Mouse (Mus musculus) heart, adult 2 months (tissue): ENCODE data around the gene Aloxe3. TPM values are rescaled to one million over a fixed set of nuclear protein-coding genes. Genes with fewer than 3 reads are reported as not detected.
A peak's percentile ranks its signal among the peaks of the same experiment; 100 is the strongest.

Source experiments
- DNase-seq, 2 experiments: peaks; one replicate each; pipeline ENCODE4 v3.0.0; 2021
- H3K27ac ChIP-seq: fragments of 200-600 bp; 2 replicates; pipeline ENCODE4 v1.8.1; 2022
- H3K27me3 ChIP-seq: fragments of 200-500 bp; 2 replicates; pipeline ENCODE4 v1.6.1; 2012; ENCODE audit warnings: mild to moderate bottlenecking, low read length, inconsistent platforms, mixed read lengths; ENCODE audit not compliant: control insufficient read depth, insufficient read depth
- H3K36me3 ChIP-seq: fragments of 200-500 bp; 2 replicates; pipeline ENCODE4 v1.6.1; 2012; ENCODE audit warnings: low read length, inconsistent platforms; ENCODE audit not compliant: control insufficient read depth, insufficient read depth
- H3K4me1 ChIP-seq: fragments of 200-500 bp; 2 replicates; pipeline ENCODE4 v1.6.1; 2011; ENCODE audit warnings: low read length; ENCODE audit not compliant: control insufficient read depth, insufficient read depth
- H3K4me3 ChIP-seq: fragments of 200-600 bp; 2 replicates; pipeline ENCODE4 v1.8.1; 2022
- H3K79me2 ChIP-seq: fragments of 200-500 bp; replicated peaks from 2 replicates; pipeline ENCODE4 v1.6.1; 2012; ENCODE audit warnings: mild to moderate bottlenecking, inconsistent platforms, low read length, moderate library complexity, mixed read lengths; ENCODE audit not compliant: control insufficient read depth, insufficient read depth
- H3K9ac ChIP-seq: fragments of 200-500 bp; 2 replicates; pipeline ENCODE4 v1.6.1; 2012; ENCODE audit warnings: low read depth, mild to moderate bottlenecking, control low read depth, inconsistent platforms, low read length, mixed read lengths
- CTCF ChIP-seq: fragments of 200-600 bp; IDR thresholded peaks from 2 replicates; pipeline ENCODE4 v1.8.1; 2022; ENCODE audit warnings: antibody characterized with exemption, mild to moderate bottlenecking, moderate library complexity
- EP300 ChIP-seq: fragments of 200-500 bp; IDR thresholded peaks from 2 replicates; pipeline ENCODE4 v1.6.1; 2011; ENCODE audit warnings: low read depth, low read length, control low read depth; ENCODE audit not compliant: insufficient read depth
- POLR2A ChIP-seq: fragments of 200-500 bp; IDR thresholded peaks from 2 replicates; pipeline ENCODE4 v1.6.1; 2011; ENCODE audit warnings: mild to moderate bottlenecking, low read depth, low read length, control low read depth; ENCODE audit not compliant: insufficient read depth
- WGBS: fragments of 180-500 bp; shearing (Covaris S2); methylation state at CpG from one replicate; pipeline ENCODE4 v1.1.7; 2018; 5-methylcytosine and 5-hydroxymethylcytosine counted together
- intact Hi-C: fragments of 180-260 bp; cut with DNase I; formaldehyde crosslinking; loops from one replicate; pipeline ENCODE4 v1.15.1; 2025
- polyA plus RNA-seq: library from polyadenylated mRNA; depleted of rRNA; stranded (reverse); fragments of >200 nt; gene quantifications from 2 replicates; pipeline ENCODE4 v1.2.3, GENCODE M21; 2012; rRNA removed
- total RNA-seq, 2 experiments: library from RNA; stranded (reverse); gene quantifications; 2 replicates each; pipeline ENCODE4 v1.2.3; 2021

Gene Aloxe3
- total and polyA plus RNA-seq, 3 experiments = 0.05 to 0.16 (median 0.07) TPM

- Histone ChIP-seq H3K27me3 (peaks cover 7% of the 10 kb centered on the region), H3K79me2 (no peaks in the 10 kb centered on the region), H3K9ac (no peak overlapping the region), H3K4me3 (no peak overlapping the region), H3K36me3 (no peaks in the 10 kb centered on the region), H3K4me1 (no peaks in the 10 kb centered on the region), H3K27ac (no peak overlapping the region)
- intact Hi-C loops = loop anchor here (5.0 kb wide), 1 partner anchor 186 kb away; no protein-coding TSS in a partner anchor
- no peak for DNase-seq
- no peak for TF ChIP-seq EP300
- TF ChIP-seq CTCF = peak; percentile 42
- 7% methylated on average over 5 of the region's 5 CpGs for WGBS
Observed at GRCm38 (mm10) chr11:69196766-69197165, 71.1 kb downstream of the Aloxe3 start.

GRCm38 (mm10) chr11:69197194-69197593, 71.5 kb downstream of the Aloxe3 start:
- Histone ChIP-seq H3K27me3 (peaks cover 7% of the 10 kb centered on the region), H3K27ac (no peak overlapping the region), H3K36me3 (no peaks in the 10 kb centered on the region), H3K9ac (no peak overlapping the region), H3K79me2 (no peaks in the 10 kb centered on the region), H3K4me1 (no peaks in the 10 kb centered on the region), H3K4me3 (no peak overlapping the region)
- TF ChIP-seq POLR2A (no peak), EP300 (no peak), CTCF (no peak)
- no peak for DNase-seq
- 1% methylated on average over 14 of the region's 14 CpGs for WGBS
- intact Hi-C loops = loop anchor here (5.0 kb wide), 1 partner anchor 185 kb away; no protein-coding TSS in a partner anchor

GRCm38 (mm10) chr11:69197743-69198142, 72.0 kb downstream of the Aloxe3 start, which contains the start of gene Alox8:
Alox8 (minus strand) TSS chr11:69197843.
- Histone ChIP-seq H3K27ac (no peak within 1 kb of the TSS), H3K36me3 (no peaks in the 10 kb centered on the region), H3K4me1 (no peaks in the 10 kb centered on the region), H3K79me2 (no peaks in the 10 kb centered on the region), H3K27me3 (peaks cover 7% of the 10 kb centered on the region), H3K4me3 (no peak within 1 kb of the TSS), H3K9ac (no peak within 1 kb of the TSS)
- TF ChIP-seq POLR2A (no peak), CTCF (no peak), EP300 (no peak)
- intact Hi-C loops = loop anchor here (5.0 kb wide), 1 partner anchor 185 kb away; no protein-coding TSS in a partner anchor
- no peak for DNase-seq
- WGBS = 43% methylated on average over 6 of the region's 6 CpGs

Other genes starting within 250 kb of the Aloxe3 start
- gene Rnf222, start 237.3 kb upstream of the Aloxe3 start, total RNA-seq = under 1 TPM; 0.07 to 0.13 TPM
- 0.12 TPM in 2 replicates for gene Rnf222, start 237.3 kb upstream of the Aloxe3 start, polyA plus RNA-seq
- 100 to 1,000 TPM; 648 to 707 TPM for gene Rpl26, start 224.3 kb upstream of the Aloxe3 start, total RNA-seq
- gene Rpl26, start 224.3 kb upstream of the Aloxe3 start, polyA plus RNA-seq = 494 and 639 TPM in 2 replicates
- gene Odf4, start 198.8 kb upstream of the Aloxe3 start, total RNA-seq = not detected
- gene Odf4, start 198.8 kb upstream of the Aloxe3 start, polyA plus RNA-seq = 0.25 and 0.41 TPM in 2 replicates
- 10 to 100 TPM; 27.8 to 28.5 TPM for gene Arhgef15, start 168.4 kb upstream of the Aloxe3 start, total RNA-seq
- gene Arhgef15, start 168.4 kb upstream of the Aloxe3 start, polyA plus RNA-seq = 52.9 and 77.3 TPM in 2 replicates
- 1 to 10 TPM; 4.2 to 5.3 TPM for gene Slc25a35, start 157.8 kb upstream of the Aloxe3 start, total RNA-seq
- gene Slc25a35, start 157.8 kb upstream of the Aloxe3 start, polyA plus RNA-seq = 21.6 and 24.2 TPM in 2 replicates
- gene Rangrf, start 150.7 kb upstream of the Aloxe3 start, total RNA-seq = 100 to 1,000 TPM in 1 of 2 experiments, 10 to 100 TPM in 1; 80.7 to 100 TPM
- gene Rangrf, start 150.7 kb upstream of the Aloxe3 start, polyA plus RNA-seq = 145 and 169 TPM in 2 replicates
- 1 to 10 TPM; 5.9 to 6.4 TPM for gene Pfas, start 117.4 kb upstream of the Aloxe3 start, total RNA-seq
- gene Pfas, start 117.4 kb upstream of the Aloxe3 start, polyA plus RNA-seq = 8.5 and 11.5 TPM in 2 replicates
- gene Ctc1, start 110.0 kb upstream of the Aloxe3 start, total RNA-seq = 10 to 100 TPM; 10.7 to 15.7 TPM
- gene Ctc1, start 110.0 kb upstream of the Aloxe3 start, polyA plus RNA-seq = 21.5 and 26.8 TPM in 2 replicates
- gene Aurkb, start 80.2 kb upstream of the Aloxe3 start, total RNA-seq = under 1 TPM; 0.21 to 0.59 TPM
- gene Aurkb, start 80.2 kb upstream of the Aloxe3 start, polyA plus RNA-seq = 0.61 and 1.1 TPM in 2 replicates
- 10 to 100 TPM; 15.3 to 17.8 TPM for gene Borcs6, start 66.2 kb upstream of the Aloxe3 start, total RNA-seq
- gene Borcs6, start 66.2 kb upstream of the Aloxe3 start, polyA plus RNA-seq = 13.0 and 14.2 TPM in 2 replicates
- 1 to 10 TPM; 5.6 to 6.6 TPM for gene Tmem107, start 55.1 kb upstream of the Aloxe3 start, total RNA-seq
- 15.9 and 26.1 TPM in 2 replicates for gene Tmem107, start 55.1 kb upstream of the Aloxe3 start, polyA plus RNA-seq
- gene Vamp2, start 37.4 kb upstream of the Aloxe3 start, total RNA-seq = 10 to 100 TPM; 63.4 to 70.8 TPM
- 83.0 and 90.0 TPM in 2 replicates for gene Vamp2, start 37.4 kb upstream of the Aloxe3 start, polyA plus RNA-seq
- gene Per1, start 30.7 kb upstream of the Aloxe3 start, total RNA-seq = 10 to 100 TPM; 44.4 to 79.8 TPM
- 18.0 and 36.4 TPM in 2 replicates for gene Per1, start 30.7 kb upstream of the Aloxe3 start, polyA plus RNA-seq
- gene Hes7, start 5.5 kb upstream of the Aloxe3 start, total RNA-seq = under 1 TPM in 1 of 2 experiments, not detected in 1; 0.11 TPM
- 0.10 TPM in 1 of 2 replicates, not detected in the other for gene Hes7, start 5.5 kb upstream of the Aloxe3 start, polyA plus RNA-seq
- gene 9130213A22Rik, start 3.3 kb upstream of the Aloxe3 start, total RNA-seq = under 1 TPM; 0.21 to 0.23 TPM
- 0.82 and 1.00 TPM in 2 replicates for gene 9130213A22Rik, start 3.3 kb upstream of the Aloxe3 start, polyA plus RNA-seq
- not detected for gene Alox12b, start 31.1 kb downstream of the Aloxe3 start, total RNA-seq
- gene Alox12b, start 31.1 kb downstream of the Aloxe3 start, polyA plus RNA-seq = 0.04 TPM in 1 of 2 replicates, not detected in the other
- gene Alox8, start 71.9 kb downstream of the Aloxe3 start, total RNA-seq = 1 to 10 TPM in 1 of 2 experiments, under 1 TPM in 1; 0.84 to 1.6 TPM
- 0.68 TPM in 1 of 2 replicates, not detected in the other for gene Alox8, start 71.9 kb downstream of the Aloxe3 start, polyA plus RNA-seq
- 1 to 10 TPM; 1.6 to 1.8 TPM for gene Gucy2e, start 111.1 kb downstream of the Aloxe3 start, total RNA-seq
- 0.06 TPM in 2 replicates for gene Gucy2e, start 111.1 kb downstream of the Aloxe3 start, polyA plus RNA-seq
- 1 to 10 TPM; 2.3 to 2.5 TPM for gene Cntrob, start 197.9 kb downstream of the Aloxe3 start, total RNA-seq
- gene Cntrob, start 197.9 kb downstream of the Aloxe3 start, polyA plus RNA-seq = 3.0 and 4.0 TPM in 2 replicates
- 10 to 100 TPM; 45.5 to 48.0 TPM for gene Trappc1, start 198.1 kb downstream of the Aloxe3 start, total RNA-seq
- 46.6 and 84.3 TPM in 2 replicates for gene Trappc1, start 198.1 kb downstream of the Aloxe3 start, polyA plus RNA-seq
- gene Kcnab3, start 200.4 kb downstream of the Aloxe3 start, total RNA-seq = under 1 TPM; 0.11 to 0.23 TPM
- 0.53 and 0.61 TPM in 2 replicates for gene Kcnab3, start 200.4 kb downstream of the Aloxe3 start, polyA plus RNA-seq
- under 1 TPM; 0.31 to 0.36 TPM for gene Rnf227, start 214.6 kb downstream of the Aloxe3 start, total RNA-seq
- gene Rnf227, start 214.6 kb downstream of the Aloxe3 start, polyA plus RNA-seq = 0.51 and 0.82 TPM in 2 replicates
- 10 to 100 TPM; 18.3 to 20.2 TPM for gene Chd3, start 243.5 kb downstream of the Aloxe3 start, total RNA-seq
- gene Chd3, start 243.5 kb downstream of the Aloxe3 start, polyA plus RNA-seq = 20.3 and 22.2 TPM in 2 replicates